Mouse (Mus musculus) neural tube, embryonic 14.5 days (tissue): ENCODE measurements around the gene Cps1. TPM values are rescaled to one million over a fixed set of nuclear protein-coding genes. Genes with fewer than 3 reads are reported as not detected.

Source experiments
- ATAC-seq: fragments of 200-750 bp; cut with Nextera tagmentation; 2 replicates; pipeline ENCODE4 v1.8.0; 2017; ENCODE audit warnings: low read depth, mild to moderate bottlenecking, moderate TSS enrichment, moderate library complexity
- H3K27ac ChIP-seq: fragments of 300-500 bp; sonication (generic); 2 replicates; pipeline ENCODE4 v1.5.1; 2014; ENCODE audit warnings: low read depth, mild to moderate bottlenecking, control low read depth, low read length, moderate library complexity, mixed read lengths
- H3K27me3 ChIP-seq: fragments of 300-500 bp; sonication (generic); 2 replicates; pipeline ENCODE4 v1.6.1; 2014; ENCODE audit warnings: low read length; ENCODE audit not compliant: control insufficient read depth, insufficient read depth
- H3K36me3 ChIP-seq: fragments of 300-500 bp; sonication (generic); 2 replicates; pipeline ENCODE4 v1.6.1; 2014; ENCODE audit warnings: low read length, mixed read lengths; ENCODE audit not compliant: control insufficient read depth, insufficient read depth
- H3K4me1 ChIP-seq: fragments of 300-500 bp; sonication (generic); 2 replicates; pipeline ENCODE4 v1.6.1; 2014; ENCODE audit warnings: low read length; ENCODE audit not compliant: control insufficient read depth, insufficient read depth
- H3K4me2 ChIP-seq: fragments of 300-500 bp; sonication (generic); 2 replicates; pipeline ENCODE4 v1.6.1; 2014; ENCODE audit warnings: mild to moderate bottlenecking, low read depth, low read length, control low read depth
- H3K4me3 ChIP-seq: fragments of 300-500 bp; sonication (generic); 2 replicates; pipeline ENCODE4 v1.5.1; 2014; ENCODE audit warnings: low read depth, low read length, control low read depth, mixed read lengths
- H3K9ac ChIP-seq: fragments of 300-500 bp; sonication (generic); replicated peaks from 2 replicates; pipeline ENCODE4 v1.6.1; 2014; ENCODE audit warnings: low read depth, mild to moderate bottlenecking, control low read depth, low read length, mixed read lengths
- H3K9me3 ChIP-seq: fragments of 300-500 bp; sonication (generic); 2 replicates; pipeline ENCODE4 v1.6.1; 2016; ENCODE audit warnings: low read length; ENCODE audit not compliant: control insufficient read depth
- WGBS: fragments of 180-500 bp; shearing (Covaris S2); extraction: QIAGEN DNeasy Blood & Tissue Kit; methylation state at CpG from one replicate; pipeline ENCODE4 v1.1.7; 2014; 5-methylcytosine and 5-hydroxymethylcytosine counted together
- polyA plus RNA-seq: library from polyadenylated mRNA; unstranded; fragments of >200 nt; fragmentation: Nextera tagmentation; extraction: Ambion mirVana; gene quantifications from 2 replicates; pipeline ENCODE4 v1.2.1, GENCODE M21; 2014

Cps1 gene
- polyA plus RNA-seq, 1 experiment from 2014 or later: 0.44 TPM

- H3K27ac ChIP-seq: no peak overlapping the region
- H3K27me3 ChIP-seq: no peaks in the 10 kb centered on the region
- no peak overlapping the region for H3K4me3 ChIP-seq
- H3K4me1 ChIP-seq: no peaks in the 10 kb centered on the region
- no peak overlapping the region for H3K4me2 ChIP-seq
- WGBS: 88% methylated on average over 8 of the region's 8 CpGs
- ATAC-seq: no peak
- H3K36me3 ChIP-seq: no peaks in the 10 kb centered on the region
- H3K9me3 ChIP-seq: no peaks in the 10 kb centered on the region
- no peak overlapping the region for H3K9ac ChIP-seq
These were observed 6.3 kb upstream of the Cps1 start for GRCm38 (mm10) chr1:67116571-67116970.

GRCm38 (mm10) chr1:67117778-67118177 is 5.0 kb upstream of the Cps1 start:
- Histone ChIP-seq H3K36me3 (no peaks in the 10 kb centered on the region), H3K9me3 (no peaks in the 10 kb centered on the region), H3K4me2 (no peak overlapping the region), H3K4me1 (no peaks in the 10 kb centered on the region), H3K4me3 (no peak overlapping the region), H3K27me3 (no peaks in the 10 kb centered on the region), H3K27ac (no peak overlapping the region), H3K9ac (no peak overlapping the region)
- 90% methylated on average over 6 of the region's 6 CpGs for WGBS
- no peak for ATAC-seq

GRCm38 (mm10) chr1:67125433-67125832 is 2.6 kb downstream of the Cps1 start:
- Histone ChIP-seq H3K4me2 (no peak overlapping the region), H3K9ac (no peak overlapping the region), H3K4me1 (no peaks in the 10 kb centered on the region), H3K27me3 (no peaks in the 10 kb centered on the region), H3K4me3 (no peak overlapping the region), H3K36me3 (no peaks in the 10 kb centered on the region), H3K9me3 (no peaks in the 10 kb centered on the region), H3K27ac (no peak overlapping the region)
- ATAC-seq: no peak
- WGBS: 93% methylated on average over 2 of the region's 2 CpGs

GRCm38 (mm10) chr1:67143939-67144338 is 21.1 kb downstream of the Cps1 start:
- Histone ChIP-seq H3K4me2 (no peak overlapping the region), H3K27me3 (no peaks in the 10 kb centered on the region), H3K9me3 (no peaks in the 10 kb centered on the region), H3K4me1 (no peaks in the 10 kb centered on the region), H3K4me3 (no peak overlapping the region), H3K9ac (no peak overlapping the region), H3K27ac (no peak overlapping the region), H3K36me3 (no peaks in the 10 kb centered on the region)
- WGBS: 9% methylated on average over 8 of the region's 8 CpGs
- ATAC-seq: no peak

- Histone ChIP-seq H3K36me3 (no peaks in the 10 kb centered on the region), H3K27ac (no peak overlapping the region), H3K9ac (no peak overlapping the region), H3K4me1 (no peaks in the 10 kb centered on the region), H3K9me3 (no peaks in the 10 kb centered on the region), H3K4me2 (no peak overlapping the region), H3K4me3 (no peak overlapping the region), H3K27me3 (no peaks in the 10 kb centered on the region)
- ATAC-seq: no peak
- WGBS: 74% methylated on average over 3 of the region's 3 CpGs
These were observed 28.4 kb downstream of the Cps1 start for GRCm38 (mm10) chr1:67151246-67151645.

GRCm38 (mm10) chr1:67167283-67167682 is 44.5 kb downstream of the Cps1 start:
- Histone ChIP-seq H3K9me3 (no peaks in the 10 kb centered on the region), H3K27me3 (no peaks in the 10 kb centered on the region), H3K9ac (no peak overlapping the region), H3K4me2 (no peak overlapping the region), H3K4me1 (no peaks in the 10 kb centered on the region), H3K36me3 (no peaks in the 10 kb centered on the region), H3K27ac (no peak overlapping the region), H3K4me3 (no peak overlapping the region)
- 62% methylated on average over 4 of the region's 4 CpGs for WGBS
- ATAC-seq: no peak

GRCm38 (mm10) chr1:67181165-67181564 is 58.3 kb downstream of the Cps1 start:
- H3K27ac ChIP-seq: no peak overlapping the region
- H3K4me2 ChIP-seq: no peak overlapping the region
- no peaks in the 10 kb centered on the region for H3K9me3 ChIP-seq
- H3K4me3 ChIP-seq: no peak overlapping the region
- H3K36me3 ChIP-seq: no peaks in the 10 kb centered on the region
- H3K4me1 ChIP-seq: no peaks in the 10 kb centered on the region; the same call in 1 of the 2 replicates
- ATAC-seq: 0 out of 2 replicates have a peak, but pooled peaks have one; percentile 61
- no peak overlapping the region for H3K9ac ChIP-seq
- H3K27me3 ChIP-seq: no peaks in the 10 kb centered on the region
- WGBS: 6% methylated on average over 7 of the region's 7 CpGs

GRCm38 (mm10) chr1:67182201-67182600 is 59.4 kb downstream of the Cps1 start:
- Histone ChIP-seq H3K27ac (no peak overlapping the region), H3K9me3 (no peaks in the 10 kb centered on the region), H3K9ac (no peak overlapping the region), H3K4me2 (no peak overlapping the region), H3K27me3 (no peaks in the 10 kb centered on the region), H3K4me3 (no peak overlapping the region), H3K4me1 (no peaks in the 10 kb centered on the region; the same call in 1 of the 2 replicates), H3K36me3 (no peaks in the 10 kb centered on the region)
- ATAC-seq: no peak
- WGBS: 77% methylated on average over 7 of the region's 7 CpGs

GRCm38 (mm10) chr1:67183532-67183931 is 60.7 kb downstream of the Cps1 start:
- 65% methylated on average over 6 of the region's 6 CpGs for WGBS
- Histone ChIP-seq H3K9me3 (no peaks in the 10 kb centered on the region), H3K4me1 (no peaks in the 10 kb centered on the region; the same call in 1 of the 2 replicates), H3K27ac (no peak overlapping the region), H3K36me3 (no peaks in the 10 kb centered on the region), H3K27me3 (no peaks in the 10 kb centered on the region), H3K4me2 (no peak overlapping the region), H3K4me3 (no peak overlapping the region), H3K9ac (no peak overlapping the region)
- ATAC-seq: no peak

- no peak for ATAC-seq
- Histone ChIP-seq H3K4me1 (no peaks in the 10 kb centered on the region), H3K9me3 (no peaks in the 10 kb centered on the region), H3K27ac (no peak overlapping the region), H3K9ac (no peak overlapping the region), H3K27me3 (no peaks in the 10 kb centered on the region), H3K4me3 (no peak overlapping the region), H3K36me3 (no peaks in the 10 kb centered on the region), H3K4me2 (no peak overlapping the region)
- 82% methylated on average over 3 of the region's 3 CpGs for WGBS
These were observed 61.3 kb downstream of the Cps1 start for GRCm38 (mm10) chr1:67184134-67184533.
